Mouse (Mus musculus): ENCODE measurements around the gene Yju2. TPM values are rescaled to one million over a fixed set of nuclear protein-coding genes. Genes with fewer than 3 reads are reported as not detected.
A peak's percentile ranks its signal among the peaks of the same experiment; 100 is the strongest.
"Not testable (repeated sequence)": the region's sequence is repeated elsewhere in the genome, so short reads cannot be mapped to it uniquely, and the experiment has no call there.

Yju2 gene
- 15.0 TPM for polyA plus RNA-seq (2021)

DNA sequence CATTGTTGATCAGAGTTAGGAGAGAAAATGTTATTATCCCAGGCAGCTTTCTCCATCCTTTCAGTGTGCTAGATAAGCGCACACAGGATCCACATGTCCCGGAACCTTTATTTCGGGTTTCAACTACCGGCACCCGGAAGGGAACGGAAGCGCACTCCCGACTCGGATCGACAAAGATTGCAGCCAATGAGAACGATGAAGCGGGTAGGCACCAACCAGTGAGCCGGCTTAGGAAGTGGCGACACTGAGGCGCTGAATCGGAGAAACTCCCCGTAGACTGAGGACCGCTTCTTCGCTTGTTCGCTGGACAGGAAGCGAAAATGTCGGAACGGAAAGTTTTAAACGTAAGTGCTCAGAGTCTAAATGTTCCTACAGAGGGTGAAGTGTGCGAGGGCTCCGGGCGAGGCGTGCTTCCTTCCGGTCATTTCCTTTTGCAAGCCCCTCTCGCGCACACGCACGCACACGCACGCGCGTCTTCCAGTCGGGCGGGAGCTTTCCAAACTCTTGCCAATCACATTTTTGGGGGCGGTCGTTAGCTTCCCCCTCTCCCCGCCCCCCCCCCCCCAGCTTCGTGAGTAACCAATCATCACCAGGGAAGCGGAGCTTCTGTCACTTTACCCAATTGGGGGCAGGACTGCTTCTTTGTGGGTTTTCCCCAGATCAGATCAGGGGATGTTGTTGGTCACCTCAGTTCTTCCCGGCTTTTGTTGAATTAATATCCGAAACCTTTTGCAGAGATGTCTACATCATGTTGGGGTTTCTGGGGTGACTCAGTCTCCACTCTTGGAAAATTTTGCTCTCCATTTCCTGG lies at the start of gene Yju2:
Gene Yju2 (plus strand): TSS at position 182 of the 811 bp plus-strand sequence.
- ATAC-seq: peak; percentile 97
- H3K27me3 ChIP-seq: no peaks in the 10 kb centered on the region
- peak; percentile 90 for DNase-seq (ENCODE audit: low read depth, low spot score)
- ChIA-PET POLR2A (interaction anchor here (0.7 kb wide), 2 partner anchors 148 to 249 kb away, joined by 3 read pairs; no protein-coding TSS in a partner anchor), CTCF (interaction anchor here (0.8 to 1.1 kb wide), 3 partner anchors 73 to 257 kb away, joined by 3 read pairs; partner anchors contain the start of gene Sh3gl1)
- in situ Hi-C loops (cut with MboI; ENCODE audit: low pct_unique_long_range_greater_than_20kb): no loop called here
- no peak for TF ChIP-seq CTCF (IDR thresholded peaks at IDR 0.05)

DNA sequence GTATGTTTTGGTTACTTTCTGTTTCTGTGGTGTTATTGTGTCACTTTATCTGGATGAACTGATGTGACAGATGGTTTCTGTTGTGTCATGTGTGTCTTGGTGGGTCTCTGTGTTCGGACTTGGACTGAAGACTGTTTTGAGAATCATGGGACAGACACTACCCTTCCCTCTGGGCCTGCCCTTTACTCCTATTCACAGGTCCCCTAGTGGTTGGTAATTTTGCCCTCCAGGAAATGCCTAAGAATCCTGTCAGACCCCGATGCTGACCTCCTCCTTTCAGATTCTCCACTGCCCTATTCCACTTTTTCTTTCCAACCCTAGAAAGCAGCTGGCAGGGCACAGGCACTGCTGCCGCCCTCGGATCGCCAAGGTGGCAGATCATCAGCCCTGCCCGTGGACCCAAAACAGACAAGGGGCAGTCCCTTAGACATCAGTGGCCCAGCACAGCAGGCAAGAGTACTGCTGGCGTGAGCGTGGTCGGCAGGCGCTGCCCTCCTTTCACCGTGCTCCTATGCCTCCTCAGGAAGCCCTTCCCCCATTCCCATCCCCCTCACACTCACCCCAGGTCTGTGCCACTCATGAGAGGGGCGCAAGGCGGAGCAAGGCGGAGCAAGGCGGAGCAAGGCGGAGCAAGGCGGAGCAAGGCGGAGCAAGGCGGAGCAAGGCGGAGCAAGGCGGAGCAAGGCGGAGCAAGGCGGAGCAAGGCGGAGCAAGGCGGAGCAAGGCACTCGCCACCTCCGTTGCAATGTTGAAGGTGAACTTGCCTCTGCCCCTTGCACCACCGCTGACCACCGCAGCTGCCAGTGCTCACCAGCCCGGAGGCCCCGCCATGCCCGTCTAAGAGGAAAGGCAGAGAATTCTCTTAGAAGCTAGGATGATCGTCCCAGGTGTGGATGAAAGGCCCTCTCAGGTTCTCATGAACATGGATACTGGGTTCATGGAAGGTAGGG lies 27.1 kb upstream of the Yju2 start:
- ATAC-seq: peak; percentile 81
- ChIA-PET CTCF (no interaction called here), POLR2A (no interaction called here)
- DNase-seq (ENCODE audit: low read depth, low spot score): no peak
- in situ Hi-C loops (cut with MboI; ENCODE audit: low pct_unique_long_range_greater_than_20kb): no loop called here
- H3K27me3 ChIP-seq: no peaks in the 10 kb centered on the region
- TF ChIP-seq CTCF (IDR thresholded peaks at IDR 0.05): peak; percentile 34

DNA sequence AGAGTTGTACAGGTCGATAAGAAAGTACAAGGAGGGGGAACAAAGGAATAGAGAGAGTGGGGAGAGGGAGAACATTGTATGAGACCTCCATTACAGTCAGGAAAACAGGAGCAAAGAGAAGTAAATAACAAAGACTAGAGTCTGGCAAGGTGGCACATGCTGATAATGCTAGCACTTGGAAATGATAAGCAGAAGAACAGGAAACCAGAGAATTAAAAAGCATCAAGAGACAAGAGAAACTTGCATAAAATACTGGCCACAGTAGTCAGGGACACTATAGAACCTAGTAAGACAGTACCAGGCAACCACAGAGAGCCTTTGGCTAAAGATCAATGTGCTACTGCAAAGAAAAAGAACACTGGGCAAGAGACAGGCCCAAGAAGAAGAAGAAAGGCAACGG lies 26.3 kb upstream of the Yju2 start:
- CTCF ChIA-PET: no interaction called here

DNA sequence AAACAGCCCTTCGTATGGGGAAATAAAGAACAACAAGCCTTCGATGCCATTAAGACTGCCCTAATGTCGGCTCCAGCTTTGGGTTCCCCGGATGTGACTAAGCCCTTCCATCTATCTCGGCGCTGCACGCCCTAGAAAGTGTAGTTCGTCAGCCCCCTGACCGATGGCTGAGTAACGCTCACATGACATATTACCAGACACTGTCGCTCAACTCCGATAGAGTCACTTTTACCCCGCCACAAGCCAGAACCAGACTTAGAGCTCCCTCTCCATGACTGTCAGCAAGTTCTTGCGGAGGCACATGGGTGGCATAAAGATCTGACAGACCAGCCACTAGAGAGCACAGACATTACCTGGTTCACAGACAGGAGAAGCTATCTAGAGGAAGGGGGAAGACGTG lies 25.7 kb upstream of the Yju2 start:
- no peak for ATAC-seq
- TF ChIP-seq CTCF (IDR thresholded peaks at IDR 0.05): no peak
- ChIA-PET POLR2A (interaction anchor here (1.4 kb wide), 1 partner anchor 10 kb away, joined by 4 read pairs; no protein-coding TSS in a partner anchor), CTCF (no interaction called here)
- no peaks in the 10 kb centered on the region for H3K27me3 ChIP-seq
- DNase-seq (ENCODE audit: low read depth, low spot score): no peak
- in situ Hi-C loops (cut with MboI; ENCODE audit: low pct_unique_long_range_greater_than_20kb): no loop called here

More for the DNA sequence above, 26.3 kb upstream of the Yju2 start:
- H3K27me3 ChIP-seq: no peaks in the 10 kb centered on the region
- in situ Hi-C loops (cut with MboI; ENCODE audit: low pct_unique_long_range_greater_than_20kb): no loop called here
- ATAC-seq: no peak
- no peak for DNase-seq (ENCODE audit: low read depth, low spot score)
- no peak for TF ChIP-seq CTCF (IDR thresholded peaks at IDR 0.05)
- POLR2A ChIA-PET: no interaction called here

DNA sequence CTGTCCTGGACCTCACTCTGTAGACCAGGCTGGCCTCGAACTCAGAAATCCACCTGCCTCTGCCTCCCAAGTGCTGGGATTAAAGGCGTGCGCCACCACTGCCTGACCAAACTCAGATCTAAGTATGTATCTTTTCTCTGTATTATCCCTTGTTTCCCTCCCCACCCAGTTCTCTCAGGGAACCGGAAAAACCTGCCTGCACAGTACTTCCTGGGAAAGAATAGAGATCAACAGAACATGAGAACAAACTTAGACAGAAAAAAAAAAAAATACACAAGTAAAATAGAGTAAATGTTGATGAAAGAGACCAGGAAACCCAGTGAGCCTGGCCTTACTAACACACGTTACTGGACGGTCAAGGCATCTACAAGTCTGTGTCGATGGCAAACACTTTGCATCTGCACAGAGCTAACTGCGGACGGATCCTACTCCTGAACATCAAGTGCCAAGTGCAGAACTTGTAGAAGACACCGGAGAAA lies 14.5 kb upstream of the Yju2 start:
- POLR2A ChIA-PET; H3K27me3 ChIP-seq; ATAC-seq; CTCF ChIA-PET; in situ Hi-C loops (cut with MboI; ENCODE audit: low pct_unique_long_range_greater_than_20kb); DNase-seq (ENCODE audit: low read depth, low spot score): not testable (repeated sequence)

DNA sequence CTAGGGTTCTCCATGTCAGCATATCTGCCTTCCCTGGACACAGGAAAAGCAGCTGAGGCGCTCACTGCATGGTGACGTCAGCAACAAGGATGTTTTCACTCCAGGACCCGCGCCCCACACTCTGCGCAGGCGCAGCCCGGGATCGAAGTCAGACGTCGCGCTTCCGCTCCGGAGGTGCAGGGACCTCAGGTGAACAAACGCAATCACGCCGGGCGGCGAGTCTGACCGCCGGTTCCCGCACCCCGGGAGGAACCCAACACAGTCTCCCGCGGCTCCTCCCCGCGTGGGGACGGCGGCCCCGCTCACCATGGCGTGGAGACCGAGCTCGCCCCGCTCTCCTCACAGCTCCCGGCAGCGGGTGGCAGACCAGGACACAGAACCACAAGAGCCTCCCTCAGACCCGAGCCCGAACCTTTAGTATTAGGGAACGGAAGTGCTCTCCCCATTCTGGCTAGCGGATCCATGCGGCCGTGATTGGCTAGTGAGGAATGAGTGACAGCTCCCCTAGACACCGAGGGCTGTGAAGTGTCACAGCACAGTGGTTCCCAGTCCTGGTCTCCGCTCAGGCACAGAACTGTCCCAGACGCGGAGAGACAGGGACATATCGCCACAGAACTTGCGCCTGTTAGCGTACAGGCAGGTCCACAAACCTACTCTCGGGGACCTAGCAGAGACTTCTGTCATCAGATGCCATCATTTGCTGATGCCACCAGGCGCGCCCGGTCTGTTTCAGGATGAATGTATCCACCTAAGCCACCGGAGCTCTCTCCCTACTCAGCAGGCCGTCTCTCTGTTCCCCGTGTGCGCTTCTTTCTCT lies 13.8 kb upstream of the Yju2 start:
- ATAC-seq (peak; percentile 100), DNase-seq (ENCODE audit: low read depth, low spot score) (peak; percentile 71)
- POLR2A ChIA-PET: interaction anchor here (0.6 kb wide), 1 partner anchor 55 kb away, joined by 3 read pairs; no protein-coding TSS in a partner anchor
- CTCF ChIA-PET, H3K27me3 ChIP-seq: not testable (repeated sequence)
- in situ Hi-C loops (cut with MboI; ENCODE audit: low pct_unique_long_range_greater_than_20kb): loop anchor here (5.0 kb wide), 1 partner anchor 68 kb away; the partner anchor contains the start of gene Zfp119a

DNA sequence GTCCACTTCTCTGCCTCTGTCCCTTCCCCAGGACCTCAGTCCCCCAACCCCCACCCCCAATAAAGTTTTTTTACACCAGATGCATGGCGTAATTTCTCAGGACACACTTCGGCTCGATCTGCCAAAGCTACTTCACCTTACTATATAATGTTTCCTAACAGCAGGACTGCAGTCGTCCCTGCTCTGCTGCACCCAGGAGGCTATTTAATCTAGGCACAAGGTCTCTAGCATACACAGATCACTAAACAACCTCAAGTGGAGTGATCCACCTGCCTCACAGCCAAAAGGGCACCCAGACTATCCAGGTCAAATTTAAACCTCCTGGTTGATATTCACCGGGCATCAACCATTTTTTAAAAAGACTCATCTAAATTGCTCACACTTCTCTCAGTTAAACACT lies 13.2 kb upstream of the Yju2 start:
- peak; percentile 2 for ATAC-seq
- TF ChIP-seq CTCF (IDR thresholded peaks at IDR 0.05): no peak
- DNase-seq (ENCODE audit: low read depth, low spot score): no peak
- POLR2A ChIA-PET: interaction anchor here (0.6 kb wide), 2 partner anchors 55 to 1788 kb away, joined by 3 to 5 read pairs; no protein-coding TSS in a partner anchor
- CTCF ChIA-PET: no interaction called here
- peaks cover 1% of the 10 kb centered on the region for H3K27me3 ChIP-seq
- in situ Hi-C loops (cut with MboI; ENCODE audit: low pct_unique_long_range_greater_than_20kb): loop anchor here (5.0 kb wide), 1 partner anchor 68 kb away; the partner anchor contains the start of gene Zfp119a

DNA sequence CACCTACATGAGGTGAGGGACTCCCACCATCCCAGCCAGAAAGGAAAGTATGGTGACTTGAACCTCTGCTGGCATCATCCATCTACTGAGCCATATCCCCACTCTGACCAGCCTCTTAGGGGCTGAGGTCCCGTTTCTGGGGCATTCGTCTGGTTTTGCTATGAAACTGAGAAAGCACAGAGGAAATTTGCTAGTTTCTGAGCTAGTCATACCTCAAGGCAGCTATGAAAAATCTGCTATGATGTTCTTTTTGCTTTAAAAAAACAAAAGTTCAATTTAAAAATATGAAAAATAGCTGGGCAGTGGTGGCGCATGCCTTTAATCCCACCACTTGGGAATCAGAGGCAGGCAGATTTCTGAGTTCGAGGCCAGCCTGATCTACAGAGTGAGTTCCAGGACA lies 10.3 kb upstream of the Yju2 start:
- in situ Hi-C loops (cut with MboI; ENCODE audit: low pct_unique_long_range_greater_than_20kb): loop anchor here (5.0 kb wide), 1 partner anchor 71 kb away; the partner anchor contains the start of gene Zfp119a
- TF ChIP-seq CTCF (IDR thresholded peaks at IDR 0.05): no peak
- ATAC-seq: no peak

DNA sequence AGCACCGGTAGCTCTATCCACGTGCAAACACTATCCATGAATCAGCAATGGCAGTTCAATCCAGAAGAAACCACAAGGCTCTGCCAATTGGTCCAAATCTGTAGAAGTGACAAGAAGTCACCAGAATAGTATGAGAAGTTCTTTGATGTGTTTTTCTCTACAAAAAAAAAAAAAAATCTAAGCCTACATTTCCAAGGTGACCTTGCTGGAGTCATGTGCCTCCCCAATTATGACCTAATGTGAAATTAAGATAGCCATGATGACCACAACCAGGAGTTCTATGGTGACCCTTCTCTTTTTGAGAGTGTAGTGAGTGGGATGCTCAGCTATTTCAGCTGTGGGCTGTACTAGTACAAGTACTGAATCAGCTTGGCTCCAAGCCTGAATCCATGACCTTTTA lies 9.5 kb upstream of the Yju2 start, which contains the start of gene Zfp119b:
Gene Zfp119b (minus strand): TSS at position 101 of the 400 bp plus-strand sequence.
- peaks cover 19% of the 10 kb centered on the region for H3K27me3 ChIP-seq
- DNase-seq (ENCODE audit: low read depth, low spot score): no peak
- no peak for TF ChIP-seq CTCF (IDR thresholded peaks at IDR 0.05)
- in situ Hi-C loops (cut with MboI; ENCODE audit: low pct_unique_long_range_greater_than_20kb): loop anchor here (5.0 kb wide), 1 partner anchor 72 kb away; the partner anchor contains the start of gene Zfp119a
- ChIA-PET CTCF (no interaction called here), POLR2A (no interaction called here)
- no peak for ATAC-seq

More for the DNA sequence above, 10.3 kb upstream of the Yju2 start:
- H3K27me3 ChIP-seq: peaks cover 17% of the 10 kb centered on the region
- DNase-seq (ENCODE audit: low read depth, low spot score): no peak
- POLR2A ChIA-PET: no interaction called here
- CTCF ChIA-PET: no interaction called here

DNA sequence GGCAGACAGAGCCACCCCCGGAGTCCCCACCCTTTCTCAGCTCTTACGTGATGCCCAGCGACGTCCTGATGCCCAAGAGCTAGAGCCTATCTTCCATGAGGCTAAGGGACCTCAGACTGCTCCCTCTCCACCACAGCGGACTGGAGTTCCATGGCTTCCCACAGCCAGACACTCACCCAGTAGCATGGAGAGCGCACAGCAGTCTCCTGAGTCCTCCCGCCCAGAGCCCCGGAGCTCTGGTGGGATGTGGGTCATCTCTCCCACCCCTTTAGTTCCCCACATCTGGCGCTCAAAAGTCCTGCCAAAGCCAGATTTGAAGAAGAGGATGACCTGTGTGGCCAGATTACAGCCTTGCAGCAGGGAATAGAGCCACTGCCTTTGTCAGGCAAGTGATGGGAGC lies 8.3 kb upstream of the Yju2 start:
- DNase-seq (ENCODE audit: low read depth, low spot score): no peak
- H3K27me3 ChIP-seq: peaks cover 19% of the 10 kb centered on the region
- CTCF ChIA-PET: no interaction called here
- POLR2A ChIA-PET: no interaction called here
- no peak for ATAC-seq
- no peak for TF ChIP-seq CTCF (IDR thresholded peaks at IDR 0.05)
- in situ Hi-C loops (cut with MboI; ENCODE audit: low pct_unique_long_range_greater_than_20kb): no loop called here

Data from Patski (cell line).